Mouse (Mus musculus) embryonic facial prominence, embryonic 14.5 days (tissue): Measurements from ENCODE around the gene Psme3. TPM values are rescaled to one million over a fixed set of nuclear protein-coding genes. Genes with fewer than 3 reads are reported as not detected.

Source experiments
- ATAC-seq: fragments of 200-750 bp; cut with Nextera tagmentation; 2 replicates; pipeline ENCODE4 v1.8.0; 2017; ENCODE audit warnings: low read depth, moderate number of reproducible peaks, moderate TSS enrichment
- DNase-seq: peaks from one replicate; pipeline ENCODE4 v3.0.0-alpha.2; 2015; ENCODE audit warnings: low spot score
- H3K27ac ChIP-seq: fragments of 300-500 bp; sonication (generic); replicated peaks from 2 replicates; pipeline ENCODE4 v1.5.1; 2014; ENCODE audit warnings: low read depth, mild to moderate bottlenecking, low read length, moderate library complexity
- H3K27me3 ChIP-seq: fragments of 300-500 bp; sonication (generic); replicated peaks from 2 replicates; pipeline ENCODE4 v1.6.1; 2014; ENCODE audit warnings: low read length; ENCODE audit not compliant: control insufficient read depth, insufficient read depth
- H3K36me3 ChIP-seq: fragments of 300-500 bp; sonication (generic); 2 replicates; pipeline ENCODE4 v1.6.1; 2014; ENCODE audit warnings: low read length, mixed read lengths; ENCODE audit not compliant: control insufficient read depth, insufficient read depth
- H3K4me1 ChIP-seq: fragments of 300-500 bp; sonication (generic); 2 replicates; pipeline ENCODE4 v1.6.1; 2014; ENCODE audit warnings: antibody characterized with exemption, low read length; ENCODE audit not compliant: control insufficient read depth, insufficient read depth
- H3K4me2 ChIP-seq: fragments of 300-500 bp; sonication (generic); 2 replicates; pipeline ENCODE4 v1.6.1; 2014; ENCODE audit warnings: low read depth, mild to moderate bottlenecking, low read length, moderate library complexity, mixed read lengths
- H3K4me3 ChIP-seq: fragments of 300-500 bp; sonication (generic); 2 replicates; pipeline ENCODE4 v1.5.1; 2014; ENCODE audit warnings: low read depth, mild to moderate bottlenecking, low read length
- H3K9ac ChIP-seq: fragments of 300-500 bp; sonication (generic); 2 replicates; pipeline ENCODE4 v1.6.1; 2014; ENCODE audit warnings: low read depth, mild to moderate bottlenecking, low read length, moderate library complexity, mixed read lengths
- H3K9me3 ChIP-seq: fragments of 300-500 bp; sonication (generic); 2 replicates; pipeline ENCODE4 v1.6.1; 2016; ENCODE audit warnings: low read length; ENCODE audit not compliant: control insufficient read depth
- whole genome bisulfite sequencing: fragments of 180-500 bp; shearing (Covaris S2); extraction: QIAGEN DNeasy Blood & Tissue Kit; methylation state at CpG from one replicate; pipeline ENCODE4 v1.1.7; 2014; 5-methylcytosine and 5-hydroxymethylcytosine counted together
- polyA plus RNA-seq: library from polyadenylated mRNA; unstranded; fragments of >200 nt; fragmentation: Nextera tagmentation; extraction: Ambion mirVana; gene quantifications from 2 replicates; pipeline ENCODE4 v1.2.1, GENCODE M21; 2014

The Psme3 gene
- polyA plus RNA-seq: 98.0 and 106 TPM in 2 replicates

GRCm38 (mm10) chr11:101315665-101316500 is at the start of gene Psme3:
TSS of gene Psme3 (plus strand) at chr11:101316213.
- no peaks in the 10 kb centered on the region for H3K27me3 ChIP-seq
- H3K27ac ChIP-seq: peak within 1 kb of the TSS; percentile 82
- DNase-seq (peak; percentile 94), ATAC-seq (peak; percentile 93)
- H3K36me3 ChIP-seq: peaks cover 33% of the 10 kb centered on the region
- WGBS: under 1% methylated on average over 38 of the region's 62 CpGs
- H3K4me1 ChIP-seq: peaks cover 5% of the 10 kb centered on the region; the same call in 1 of the 2 replicates
- H3K9ac ChIP-seq: peak within 1 kb of the TSS; percentile 87
- H3K4me3 ChIP-seq: peak within 1 kb of the TSS; percentile 96
- H3K9me3 ChIP-seq: no peaks in the 10 kb centered on the region
- peak within 1 kb of the TSS; percentile 90 for H3K4me2 ChIP-seq

GRCm38 (mm10) chr11:101269577-101270116 is 46.4 kb upstream of the Psme3 start:
- no peaks in the 10 kb centered on the region for H3K9me3 ChIP-seq
- ATAC-seq (no peak), DNase-seq (no peak)
- H3K27me3 ChIP-seq: peaks cover 20% of the 10 kb centered on the region
- no peak overlapping the region for H3K27ac ChIP-seq
- H3K36me3 ChIP-seq: no peaks in the 10 kb centered on the region
- WGBS: 31% methylated on average over 10 of the region's 10 CpGs
- H3K4me1 ChIP-seq: peaks cover 7% of the 10 kb centered on the region
- H3K9ac ChIP-seq: no peak overlapping the region
- H3K4me3 ChIP-seq: no peak overlapping the region
- no peak overlapping the region for H3K4me2 ChIP-seq

DNA sequence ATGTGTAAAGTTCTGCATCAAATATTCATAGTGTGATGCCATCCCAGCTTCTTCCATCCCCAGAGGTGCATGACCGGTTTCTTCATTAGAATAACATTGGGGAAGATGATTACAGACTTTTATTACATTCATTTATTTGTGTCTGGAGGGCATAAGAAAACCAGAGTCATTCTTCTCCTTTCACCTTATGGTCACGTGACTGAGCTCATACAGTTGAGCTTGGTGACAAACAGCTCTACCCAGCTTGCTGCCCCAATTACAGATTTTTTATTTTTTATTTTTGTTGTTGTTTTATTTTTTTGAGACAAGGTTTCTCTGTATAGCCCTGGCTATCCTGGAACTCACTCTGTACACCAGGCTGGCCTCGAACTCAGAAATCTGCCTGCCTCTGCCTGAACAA is 43.6 kb upstream of the Psme3 start:
- H3K4me3 ChIP-seq: no peak overlapping the region
- 85% methylated on average over 3 of the region's 3 CpGs for WGBS
- DNase-seq (no peak), ATAC-seq (no peak)
- no peak overlapping the region for H3K4me2 ChIP-seq
- H3K9me3 ChIP-seq: no peaks in the 10 kb centered on the region
- H3K36me3 ChIP-seq: peaks cover 6% of the 10 kb centered on the region; the same call in 1 of the 2 replicates
- H3K9ac ChIP-seq: no peak overlapping the region
- H3K27ac ChIP-seq: no peak overlapping the region
- 0 out of 2 replicates have a peak, but pooled peaks cover 9% of the 10 kb centered on the region for H3K27me3 ChIP-seq
- peaks cover 7% of the 10 kb centered on the region for H3K4me1 ChIP-seq

DNA sequence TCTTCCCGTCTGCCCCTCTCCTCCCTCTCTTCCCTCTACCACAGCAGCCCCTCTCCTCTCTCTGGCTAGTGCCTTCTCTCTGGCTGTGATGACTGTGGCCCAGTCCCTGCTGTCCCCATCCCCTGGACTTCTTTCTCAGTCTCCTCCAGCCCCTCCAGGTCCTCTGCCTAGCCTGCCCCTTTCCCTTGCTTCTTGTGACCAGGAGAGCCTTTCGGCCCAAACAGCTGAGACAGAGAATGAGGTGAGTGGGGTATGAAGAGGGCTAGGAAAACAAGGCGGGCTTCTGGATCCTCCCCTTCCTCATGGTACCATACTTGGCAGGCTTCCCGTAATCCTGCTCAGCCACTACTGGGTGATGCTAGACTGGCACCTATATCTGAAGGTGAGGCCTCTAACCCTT is 40.7 kb upstream of the Psme3 start:
- 76% methylated on average over 4 of the region's 4 CpGs for WGBS

GRCm38 (mm10) chr11:101276319-101277070 is 39.5 kb upstream of the Psme3 start:
- no peak for DNase-seq
- Histone ChIP-seq H3K4me3 (no peak overlapping the region), H3K4me2 (no peak overlapping the region), H3K9ac (0 out of 2 replicates have a peak overlapping the region, but pooled peaks have one; percentile 3), H3K27me3 (peaks cover 5% of the 10 kb centered on the region; the same call in 1 of the 2 replicates), H3K4me1 (peaks cover 14% of the 10 kb centered on the region), H3K27ac (no peak overlapping the region), H3K36me3 (peaks cover 6% of the 10 kb centered on the region; the same call in 1 of the 2 replicates), H3K9me3 (no peaks in the 10 kb centered on the region)
- 26% methylated on average over 20 of the region's 27 CpGs for WGBS
- no peak for ATAC-seq

More for the DNA sequence above, 40.7 kb upstream of the Psme3 start:
- no peak overlapping the region for H3K4me2 ChIP-seq
- H3K4me1 ChIP-seq: peaks cover 14% of the 10 kb centered on the region
- no peak overlapping the region for H3K4me3 ChIP-seq
- ATAC-seq: no peak
- DNase-seq: no peak
- peaks cover 5% of the 10 kb centered on the region; the same call in 1 of the 2 replicates for H3K27me3 ChIP-seq
- no peak overlapping the region for H3K9ac ChIP-seq
- peaks cover 6% of the 10 kb centered on the region; the same call in 1 of the 2 replicates for H3K36me3 ChIP-seq
- H3K9me3 ChIP-seq: no peaks in the 10 kb centered on the region
- no peak overlapping the region for H3K27ac ChIP-seq

GRCm38 (mm10) chr11:101277381-101278222 is 38.4 kb upstream of the Psme3 start:
- ATAC-seq (no peak), DNase-seq (no peak)
- H3K4me3 ChIP-seq: peak overlapping the region; percentile 85
- peaks cover 6% of the 10 kb centered on the region; the same call in 1 of the 2 replicates for H3K36me3 ChIP-seq
- H3K4me2 ChIP-seq: peak overlapping the region; percentile 93
- 70% methylated on average over 12 of the region's 12 CpGs for WGBS
- peaks cover 5% of the 10 kb centered on the region; the same call in 1 of the 2 replicates for H3K27me3 ChIP-seq
- H3K4me1 ChIP-seq: peaks cover 14% of the 10 kb centered on the region
- no peak overlapping the region for H3K27ac ChIP-seq
- peak overlapping the region; percentile 80 for H3K9ac ChIP-seq
- no peaks in the 10 kb centered on the region for H3K9me3 ChIP-seq

DNA sequence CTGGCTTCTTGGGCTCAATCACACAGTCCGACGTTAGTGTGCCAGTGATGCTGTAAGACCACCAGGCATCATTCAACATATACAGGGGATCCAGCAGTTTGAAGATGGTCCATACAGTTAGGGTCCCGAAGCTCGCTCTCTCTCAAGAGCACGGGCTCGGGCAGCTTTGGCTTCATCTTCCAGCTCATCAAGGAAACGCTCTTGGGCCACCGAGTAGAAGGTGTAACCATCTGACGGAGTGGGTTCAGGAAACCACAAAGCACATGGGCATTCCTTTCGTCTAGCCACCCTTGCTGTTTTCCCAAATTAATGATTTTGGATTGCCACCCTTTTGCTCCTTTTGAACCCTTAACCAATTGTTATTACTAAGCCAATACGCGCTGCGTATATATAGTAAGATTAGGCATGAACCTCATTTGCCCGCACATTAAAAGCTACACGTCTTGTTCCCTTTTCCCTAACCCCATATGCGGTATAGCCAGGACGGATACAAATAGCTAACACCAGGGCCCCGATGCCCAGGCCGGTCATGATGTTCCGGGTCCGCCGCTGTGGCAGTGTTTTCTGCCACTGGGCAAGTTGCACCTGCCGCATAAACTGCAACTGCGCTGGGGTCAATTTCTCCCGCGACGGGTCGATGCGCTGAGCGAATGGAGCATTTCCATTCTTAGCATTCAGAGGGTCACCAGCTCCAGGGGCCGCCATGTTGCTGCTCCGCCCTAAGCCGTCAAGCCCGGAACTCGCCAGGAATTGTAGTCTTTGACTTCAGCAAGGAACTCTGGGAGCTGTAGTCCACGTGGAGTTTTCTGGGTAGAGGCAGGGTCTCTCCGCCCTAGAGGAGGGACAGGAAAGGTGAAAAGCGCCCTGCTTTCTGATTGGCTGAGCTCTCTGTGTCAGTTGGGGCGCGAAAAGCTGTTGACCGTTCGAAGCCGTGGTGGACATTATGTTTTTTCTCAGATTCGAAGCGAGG is 37.5 kb upstream of the Psme3 start, which contains the start of the genes Cntd1 and Coa3:
TSS of gene Cntd1 (plus strand) at position 790 of the 970 bp plus-strand sequence.
TSS of gene Coa3 (minus strand) at position 892 of the 970 bp plus-strand sequence.
- Histone ChIP-seq H3K27ac (peak within 1 kb of the TSS; percentile 45), H3K4me1 (peaks cover 14% of the 10 kb centered on the region), H3K27me3 (peaks cover 5% of the 10 kb centered on the region; the same call in 1 of the 2 replicates), H3K9me3 (no peaks in the 10 kb centered on the region), H3K4me2 (peak within 1 kb of the TSS; percentile 93), H3K36me3 (peaks cover 6% of the 10 kb centered on the region; the same call in 1 of the 2 replicates), H3K4me3 (peak within 1 kb of the TSS; percentile 85), H3K9ac (peak within 1 kb of the TSS; percentile 80)
- WGBS: 10% methylated on average over 45 of the region's 45 CpGs
- DNase-seq (peak; percentile 98), ATAC-seq (peak; percentile 98)
